Mouse (Mus musculus) lung, embryonic 16.5 days (tissue): ENCODE measurements around the gene Ampd1. TPM values are rescaled to one million over a fixed set of nuclear protein-coding genes. Genes with fewer than 3 reads are reported as not detected.

ENCODE experiments used
- ATAC-seq: fragments of 200-750 bp; cut with Nextera tagmentation; 2 replicates; pipeline ENCODE4 v1.8.0; 2017; ENCODE audit warnings: low read depth, mild to moderate bottlenecking, moderate library complexity
- H3K27ac ChIP-seq: fragments of 300-500 bp; sonication (generic); 2 replicates; pipeline ENCODE4 v1.5.1; 2014; ENCODE audit warnings: mild to moderate bottlenecking, control low read depth, low read length
- H3K27me3 ChIP-seq: fragments of 300-500 bp; sonication (generic); 2 replicates; pipeline ENCODE4 v1.6.1; 2014; ENCODE audit warnings: low read depth, low read length, mixed read lengths; ENCODE audit not compliant: control insufficient read depth, insufficient read depth
- H3K36me3 ChIP-seq: fragments of 300-500 bp; sonication (generic); 2 replicates; pipeline ENCODE4 v1.6.1; 2014; ENCODE audit warnings: low read length; ENCODE audit not compliant: control insufficient read depth, insufficient read depth
- H3K4me1 ChIP-seq: fragments of 300-500 bp; sonication (generic); replicated peaks from 2 replicates; pipeline ENCODE4 v1.6.1; 2014; ENCODE audit warnings: low read length, mixed read lengths; ENCODE audit not compliant: control insufficient read depth, insufficient read depth
- H3K4me2 ChIP-seq: fragments of 300-500 bp; sonication (generic); 2 replicates; pipeline ENCODE4 v1.6.1; 2014; ENCODE audit warnings: low read depth, low read length, control low read depth
- H3K4me3 ChIP-seq: fragments of 300-500 bp; sonication (generic); 2 replicates; pipeline ENCODE4 v1.5.1; 2014; ENCODE audit warnings: mild to moderate bottlenecking, low read length, control low read depth
- H3K9ac ChIP-seq: fragments of 300-500 bp; sonication (generic); 2 replicates; pipeline ENCODE4 v1.6.1; 2014; ENCODE audit warnings: low read length, control low read depth
- H3K9me3 ChIP-seq: fragments of 300-500 bp; sonication (generic); 2 replicates; pipeline ENCODE4 v1.6.1; 2016; ENCODE audit warnings: low read length; ENCODE audit not compliant: control insufficient read depth
- WGBS: fragments of 180-500 bp; shearing (Covaris S2); extraction: QIAGEN DNeasy Blood & Tissue Kit; methylation state at CpG from one replicate; pipeline ENCODE4 v1.1.7; 2014; 5-methylcytosine and 5-hydroxymethylcytosine counted together
- polyA plus RNA-seq: library from polyadenylated mRNA; unstranded; fragments of >200 nt; fragmentation: Nextera tagmentation; extraction: Ambion mirVana; gene quantifications from 2 replicates; pipeline ENCODE4 v1.2.1, GENCODE M21; 2015

Ampd1 gene
- polyA plus RNA-seq, 1 experiment from 2014 or later: 1.0 TPM

DNA sequence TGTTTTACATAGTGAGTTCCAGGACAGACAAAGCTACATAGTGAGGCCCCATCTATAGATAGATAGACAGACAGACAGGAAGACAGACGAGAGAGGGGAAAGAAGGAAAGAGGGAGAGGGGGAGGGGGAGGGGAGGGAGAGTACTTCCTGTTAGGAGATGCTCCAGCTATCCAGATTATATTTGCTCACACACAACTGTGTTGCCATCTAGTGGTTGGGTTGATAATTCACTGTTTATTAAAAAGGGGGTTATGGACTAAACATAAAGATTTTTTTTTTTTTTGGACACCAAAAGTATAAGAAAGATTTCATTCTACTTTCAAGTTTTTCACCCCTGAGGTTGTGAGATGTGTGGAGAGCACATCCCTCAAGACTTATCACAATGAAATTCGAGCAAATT, 26.9 kb downstream of the Ampd1 start:
- H3K27ac ChIP-seq: no peak overlapping the region
- ATAC-seq: no peak
- H3K4me3 ChIP-seq: no peak overlapping the region
- WGBS: 40% methylated on average over 2 of the region's 2 CpGs
- peaks cover 4% of the 10 kb centered on the region; the same call in 1 of the 2 replicates for H3K4me1 ChIP-seq
- no peak overlapping the region for H3K4me2 ChIP-seq
- no peaks in the 10 kb centered on the region for H3K27me3 ChIP-seq
- H3K9me3 ChIP-seq: no peaks in the 10 kb centered on the region
- no peak overlapping the region for H3K9ac ChIP-seq
- H3K36me3 ChIP-seq: no peaks in the 10 kb centered on the region

DNA sequence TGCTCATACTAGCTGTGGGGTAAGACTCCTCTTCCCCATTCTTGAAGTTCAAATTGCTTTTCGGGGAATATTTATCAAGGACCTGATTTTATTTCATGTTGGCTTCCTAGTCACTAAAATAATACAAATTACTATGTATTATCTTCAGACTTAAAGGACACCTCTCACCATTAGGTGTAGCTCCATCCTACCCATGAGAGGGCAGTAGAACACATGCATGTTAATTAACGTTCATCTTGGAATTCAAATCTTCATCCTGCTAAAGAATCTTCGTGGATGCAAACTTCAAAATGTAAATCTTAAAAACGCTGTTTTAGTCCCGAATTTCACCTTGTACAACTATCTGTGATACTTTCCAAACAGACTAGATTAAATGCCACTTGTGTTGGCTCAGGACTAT, 27.4 kb downstream of the Ampd1 start:
- H3K4me3 ChIP-seq: no peak overlapping the region
- H3K4me1 ChIP-seq: peaks cover 4% of the 10 kb centered on the region; the same call in 1 of the 2 replicates
- H3K9ac ChIP-seq: no peak overlapping the region
- ATAC-seq: no peak
- 51% methylated on average over 5 of the region's 5 CpGs for WGBS
- no peaks in the 10 kb centered on the region for H3K9me3 ChIP-seq
- no peak overlapping the region for H3K27ac ChIP-seq
- no peaks in the 10 kb centered on the region for H3K27me3 ChIP-seq
- no peaks in the 10 kb centered on the region for H3K36me3 ChIP-seq
- no peak overlapping the region for H3K4me2 ChIP-seq

DNA sequence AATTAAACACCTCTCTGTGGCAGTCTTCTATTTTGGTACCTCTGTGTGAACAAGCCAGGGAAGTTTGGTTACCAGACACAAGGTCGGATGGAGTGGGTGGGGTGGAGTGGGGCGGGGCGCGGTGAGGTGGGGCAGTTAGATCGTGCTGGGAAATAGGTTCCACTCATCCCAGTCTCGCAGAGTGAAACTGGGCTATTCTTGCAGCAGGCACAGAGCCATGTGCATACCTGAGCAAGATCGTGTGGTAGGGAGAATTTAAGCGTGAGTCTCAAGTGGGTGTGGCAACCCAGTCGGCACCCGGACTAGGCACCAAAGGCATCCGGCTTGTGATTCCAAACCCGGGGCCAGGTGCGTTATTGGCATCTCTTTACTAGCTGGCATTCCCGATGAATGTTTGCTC, 28.1 kb downstream of the Ampd1 start:
- H3K27me3 ChIP-seq: no peaks in the 10 kb centered on the region
- peak overlapping the region; percentile 88 for H3K4me3 ChIP-seq
- peak overlapping the region; percentile 38; the same call in 1 of the 2 replicates for H3K27ac ChIP-seq
- H3K9me3 ChIP-seq: no peaks in the 10 kb centered on the region
- under 1% methylated on average over 14 of the region's 14 CpGs for WGBS
- peak overlapping the region; percentile 88 for H3K4me2 ChIP-seq
- ATAC-seq: peak; percentile 48
- peak overlapping the region; percentile 86 for H3K9ac ChIP-seq
- H3K4me1 ChIP-seq: peaks cover 4% of the 10 kb centered on the region; the same call in 1 of the 2 replicates
- H3K36me3 ChIP-seq: no peaks in the 10 kb centered on the region

DNA sequence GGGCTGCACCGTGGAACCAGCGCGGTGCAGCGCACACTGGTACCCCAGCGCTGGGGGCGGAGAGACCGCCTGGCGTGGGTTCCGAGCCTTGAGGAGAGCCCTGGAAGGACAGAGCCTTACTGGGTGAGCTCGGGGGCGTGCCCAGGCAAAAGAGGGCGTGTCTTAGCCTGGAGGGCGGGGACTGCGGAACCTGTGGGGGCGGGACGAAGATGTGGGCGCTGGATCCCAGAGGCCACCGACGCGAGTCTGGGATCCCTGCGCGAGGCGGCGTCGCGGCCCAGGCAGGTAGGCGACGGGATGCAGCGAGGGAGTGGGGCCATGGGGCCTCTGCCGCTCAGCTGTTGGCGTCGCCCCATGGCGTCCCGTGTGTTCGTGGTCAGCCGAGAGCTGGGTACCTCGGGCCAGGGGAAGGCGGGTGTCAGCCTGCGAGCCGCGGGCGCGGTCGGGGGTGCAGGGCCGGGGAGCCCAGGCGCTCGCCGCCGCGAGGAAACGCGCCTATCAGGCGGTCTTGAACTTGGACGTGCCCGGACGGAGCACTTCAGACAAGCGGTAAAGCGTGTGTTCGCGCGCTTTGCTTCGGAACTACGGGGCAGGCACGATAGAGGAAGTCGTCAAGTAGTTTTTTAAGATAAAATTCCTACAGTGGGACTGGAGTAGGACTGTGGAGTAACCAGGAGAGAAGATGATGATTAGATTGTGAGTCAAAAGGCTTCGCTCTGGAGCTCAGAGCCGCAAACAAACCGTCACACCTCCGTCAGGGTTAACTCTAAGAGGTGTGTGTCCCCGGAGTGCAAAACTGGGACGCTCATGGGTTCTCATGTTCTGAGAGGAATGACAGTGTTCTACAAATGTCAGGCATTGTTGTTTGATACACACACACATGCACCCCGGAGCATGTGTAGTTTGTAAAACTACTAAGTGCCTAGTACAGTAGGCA, 28.9 kb downstream of the Ampd1 start, which contains the start of gene Dennd2c:
Dennd2c (plus strand) TSS at position 151 of the 937 bp plus-strand sequence.
- under 1% methylated on average over 59 of the region's 72 CpGs for WGBS
- Histone ChIP-seq H3K9me3 (no peaks in the 10 kb centered on the region), H3K36me3 (no peaks in the 10 kb centered on the region), H3K27me3 (no peaks in the 10 kb centered on the region), H3K4me1 (peaks cover 4% of the 10 kb centered on the region; the same call in 1 of the 2 replicates), H3K4me3 (peak within 1 kb of the TSS; percentile 88), H3K9ac (peak within 1 kb of the TSS; percentile 86), H3K4me2 (peak within 1 kb of the TSS; percentile 88), H3K27ac (peak within 1 kb of the TSS; percentile 91)
- peak; percentile 99 for ATAC-seq

DNA sequence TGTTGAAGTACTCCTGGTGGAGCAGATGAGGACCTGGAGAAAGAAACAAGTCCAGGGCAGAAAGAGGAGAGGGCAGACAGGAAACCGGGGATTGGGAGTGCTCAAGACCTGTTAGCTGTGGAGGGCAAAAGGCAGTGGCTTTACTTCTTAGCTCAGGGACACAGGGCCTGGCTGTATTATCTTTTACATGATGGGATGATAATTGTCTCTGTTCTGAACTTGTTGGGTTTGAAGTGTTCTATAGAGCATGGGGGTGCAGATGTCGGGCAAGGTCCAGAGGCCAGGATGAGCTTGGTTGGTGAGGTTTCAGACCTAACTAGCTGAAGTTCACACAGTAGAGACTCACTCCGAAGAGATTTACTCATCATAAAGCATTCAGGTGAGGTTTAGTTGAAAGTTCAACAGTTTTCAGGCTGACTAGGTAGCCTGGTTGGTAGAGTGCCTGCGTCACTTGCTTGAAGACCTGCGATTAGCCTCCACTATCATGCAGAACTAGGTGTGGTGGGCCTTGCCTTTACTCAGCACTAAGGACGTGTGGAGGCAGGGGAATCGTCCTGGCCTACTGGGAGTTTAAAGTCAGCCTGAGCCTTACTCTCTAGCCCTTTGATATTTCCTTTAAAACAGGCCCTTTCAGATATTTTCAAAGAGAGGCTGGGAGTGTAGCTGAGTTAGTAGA, 33.9 kb downstream of the Ampd1 start:
- no peaks in the 10 kb centered on the region for H3K27me3 ChIP-seq
- no peak overlapping the region for H3K4me2 ChIP-seq
- H3K9ac ChIP-seq: no peak overlapping the region
- H3K27ac ChIP-seq: no peak overlapping the region
- WGBS: 85% methylated on average over 7 of the region's 7 CpGs
- no peaks in the 10 kb centered on the region for H3K9me3 ChIP-seq
- no peak for ATAC-seq
- H3K4me3 ChIP-seq: no peak overlapping the region
- no peaks in the 10 kb centered on the region for H3K36me3 ChIP-seq
- no peaks in the 10 kb centered on the region for H3K4me1 ChIP-seq

GRCm38 (mm10) chr3:103112216-103112615, 38.4 kb downstream of the Ampd1 start:
- Histone ChIP-seq H3K9ac (no peak overlapping the region), H3K4me3 (no peak overlapping the region), H3K9me3 (no peaks in the 10 kb centered on the region), H3K4me1 (no peaks in the 10 kb centered on the region), H3K27me3 (no peaks in the 10 kb centered on the region), H3K36me3 (no peaks in the 10 kb centered on the region), H3K4me2 (no peak overlapping the region), H3K27ac (no peak overlapping the region)
- no peak for ATAC-seq
- WGBS: 65% methylated on average over 5 of the region's 5 CpGs

- H3K4me3 ChIP-seq: no peak overlapping the region
- H3K4me2 ChIP-seq: no peak overlapping the region
- no peak overlapping the region for H3K9ac ChIP-seq
- no peaks in the 10 kb centered on the region for H3K4me1 ChIP-seq
- no peaks in the 10 kb centered on the region for H3K36me3 ChIP-seq
- H3K27ac ChIP-seq: no peak overlapping the region
- no peaks in the 10 kb centered on the region for H3K27me3 ChIP-seq
- H3K9me3 ChIP-seq: no peaks in the 10 kb centered on the region
- WGBS: 85% methylated on average over 3 of the region's 3 CpGs
- no peak for ATAC-seq
These were observed 49.8 kb downstream of the Ampd1 start for GRCm38 (mm10) chr3:103123636-103124035.

DNA sequence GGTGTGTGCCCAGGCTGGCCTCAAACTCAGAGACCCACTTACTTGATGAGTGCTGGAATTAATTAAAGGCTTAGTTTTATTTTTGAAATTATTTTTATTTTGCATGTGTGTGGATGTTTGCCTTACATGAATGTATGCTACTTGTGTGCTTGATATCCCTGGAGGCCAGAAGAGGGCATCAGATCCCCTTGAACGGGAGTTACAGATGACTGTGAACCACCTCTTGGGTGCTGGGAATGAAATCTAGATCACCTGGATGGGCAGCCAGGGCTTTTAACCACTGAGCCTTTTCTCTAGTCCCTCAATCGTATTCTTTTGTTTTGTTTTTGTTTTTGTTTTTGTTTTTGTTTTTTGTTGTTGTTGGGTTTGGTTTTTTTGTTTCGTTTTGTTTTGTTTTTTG, 52.3 kb downstream of the Ampd1 start:
- WGBS: 89% methylated on average over 3 of the region's 3 CpGs
- H3K4me1 ChIP-seq: peaks cover 10% of the 10 kb centered on the region
- no peaks in the 10 kb centered on the region for H3K36me3 ChIP-seq
- no peak overlapping the region for H3K4me3 ChIP-seq
- no peak overlapping the region for H3K9ac ChIP-seq
- no peak for ATAC-seq
- H3K4me2 ChIP-seq: no peak overlapping the region
- no peaks in the 10 kb centered on the region for H3K9me3 ChIP-seq
- no peak overlapping the region for H3K27ac ChIP-seq
- H3K27me3 ChIP-seq: no peaks in the 10 kb centered on the region

GRCm38 (mm10) chr3:103127177-103127576, 53.4 kb downstream of the Ampd1 start:
- ATAC-seq: no peak
- Histone ChIP-seq H3K36me3 (peaks cover 4% of the 10 kb centered on the region; the same call in 1 of the 2 replicates), H3K4me2 (no peak overlapping the region), H3K4me1 (peaks cover 10% of the 10 kb centered on the region), H3K27ac (no peak overlapping the region), H3K4me3 (no peak overlapping the region), H3K27me3 (no peaks in the 10 kb centered on the region), H3K9ac (no peak overlapping the region), H3K9me3 (no peaks in the 10 kb centered on the region)
- WGBS: 49% methylated on average over 2 of the region's 2 CpGs
